Mouse (Mus musculus) lung, embryonic 14.5 days (tissue): ENCODE measurements around the gene Abhd12. TPM values are rescaled to one million over a fixed set of nuclear protein-coding genes. Genes with fewer than 3 reads are reported as not detected.

ENCODE experiments used
- ATAC-seq: fragments of 200-750 bp; cut with Nextera tagmentation; 2 replicates; pipeline ENCODE4 v1.8.0; 2017; ENCODE audit warnings: mild to moderate bottlenecking, moderate TSS enrichment, moderate library complexity; ENCODE audit not compliant: insufficient read depth
- DNase-seq: peaks from one replicate; pipeline ENCODE4 v3.0.0-alpha.2; 2015
- H3K27ac ChIP-seq: fragments of 300-500 bp; sonication (generic); 2 replicates; pipeline ENCODE4 v1.5.1; 2014; ENCODE audit warnings: low read depth, mild to moderate bottlenecking, moderate library complexity
- H3K27me3 ChIP-seq: fragments of 300-500 bp; sonication (generic); 2 replicates; pipeline ENCODE4 v1.6.1; 2014; ENCODE audit warnings: low read length, control low read depth; ENCODE audit not compliant: insufficient read depth
- H3K36me3 ChIP-seq: fragments of 300-500 bp; sonication (generic); 2 replicates; pipeline ENCODE4 v1.6.1; 2014; ENCODE audit warnings: control low read depth; ENCODE audit not compliant: insufficient read depth
- H3K4me1 ChIP-seq: fragments of 300-500 bp; sonication (generic); 2 replicates; pipeline ENCODE4 v1.6.1; 2014; ENCODE audit warnings: antibody characterized with exemption, control low read depth; ENCODE audit not compliant: insufficient read depth
- H3K4me2 ChIP-seq: fragments of 300-500 bp; sonication (generic); 2 replicates; pipeline ENCODE4 v1.6.1; 2014; ENCODE audit warnings: mild to moderate bottlenecking
- H3K4me3 ChIP-seq: fragments of 300-500 bp; sonication (generic); 2 replicates; pipeline ENCODE4 v1.5.1; 2014; ENCODE audit warnings: low read depth, low read length
- H3K9ac ChIP-seq: fragments of 300-500 bp; sonication (generic); 2 replicates; pipeline ENCODE4 v1.6.1; 2014
- H3K9me3 ChIP-seq: fragments of 300-500 bp; sonication (generic); 2 replicates; pipeline ENCODE4 v1.6.1; 2016; ENCODE audit warnings: low read depth, low read length, control low read depth
- CTCF ChIP-seq: IDR thresholded peaks from 2 replicates; pipeline ENCODE4 v1.5.1; 2016; ENCODE audit warnings: antibody characterized with exemption, low read depth
- WGBS: fragments of 180-500 bp; shearing (Covaris S2); extraction: QIAGEN DNeasy Blood & Tissue Kit; methylation state at CpG from one replicate; pipeline ENCODE4 v1.1.7; 2014; 5-methylcytosine and 5-hydroxymethylcytosine counted together
- polyA plus RNA-seq: library from polyadenylated mRNA; unstranded; fragments of >200 nt; fragmentation: Nextera tagmentation; extraction: Ambion mirVana; gene quantifications from 2 replicates; pipeline ENCODE4 v1.2.1, GENCODE M21; 2014

The Abhd12 gene
- polyA plus RNA-seq, 1 experiment from 2014 or later, result 67.2 TPM

DNA sequence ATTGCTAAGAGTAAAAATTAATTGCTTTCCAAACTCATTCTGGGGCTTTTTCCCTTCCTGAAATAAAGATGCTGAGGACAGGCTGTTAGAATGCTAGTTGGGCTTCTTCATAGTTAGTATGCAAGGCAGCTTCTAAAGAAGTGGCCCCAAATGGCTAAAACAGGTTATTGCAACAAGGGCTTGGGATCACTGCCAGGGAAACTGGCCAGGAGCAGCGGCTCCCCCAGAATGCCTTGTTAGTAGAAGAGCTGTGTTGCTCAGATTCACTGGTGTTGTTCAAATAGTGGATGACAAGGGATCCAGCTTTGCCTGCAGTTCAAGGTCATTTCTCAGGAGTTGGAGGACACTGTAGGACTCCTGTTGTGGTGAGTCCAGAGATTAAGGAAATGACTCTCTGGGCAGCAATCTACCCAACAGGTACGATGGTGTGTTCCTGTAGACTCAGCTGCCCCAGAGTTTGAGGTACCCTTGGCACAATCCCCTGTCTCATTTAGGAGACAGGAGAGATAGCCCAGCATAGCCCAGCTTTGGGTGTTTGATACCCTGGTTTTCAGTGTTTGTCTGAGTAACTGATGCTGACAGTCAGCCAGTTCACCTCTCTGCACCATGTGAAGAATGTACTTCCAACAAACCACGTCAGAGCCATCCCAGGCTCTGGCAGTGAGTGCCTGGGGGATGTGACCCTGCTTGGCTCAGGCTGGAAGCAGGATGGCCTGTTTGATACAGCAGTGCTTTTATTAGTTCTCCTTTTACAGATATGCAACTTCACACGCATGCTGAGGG lies 115.6 kb downstream of the Abhd12 start:
- no peaks in the 10 kb centered on the region; the same call in 1 of the 2 replicates for H3K4me1 ChIP-seq
- no peaks in the 10 kb centered on the region for H3K27me3 ChIP-seq
- H3K4me3 ChIP-seq, result no peak overlapping the region
- ATAC-seq (peak; percentile 3; the same call in 1 of the 2 replicates), DNase-seq (peak; percentile 91)
- no peaks in the 10 kb centered on the region for H3K9me3 ChIP-seq
- peaks cover 27% of the 10 kb centered on the region; the same call in 1 of the 2 replicates for H3K36me3 ChIP-seq
- peak; percentile 35 for TF ChIP-seq CTCF
- 52% methylated on average over 4 of the region's 4 CpGs for WGBS
- H3K27ac ChIP-seq, result peak overlapping the region; percentile 42; the same call in 1 of the 2 replicates
- peak overlapping the region; percentile 80 for H3K4me2 ChIP-seq
- no peak overlapping the region for H3K9ac ChIP-seq

- TF ChIP-seq CTCF, result no peak
- H3K9me3 ChIP-seq, result no peaks in the 10 kb centered on the region
- no peaks in the 10 kb centered on the region for H3K27me3 ChIP-seq
- H3K4me3 ChIP-seq, result peak overlapping the region; percentile 68
- under 1% methylated on average over 23 of the region's 23 CpGs for WGBS
- peaks cover 10% of the 10 kb centered on the region; the same call in 1 of the 2 replicates for H3K36me3 ChIP-seq
- peak; percentile 61 for DNase-seq
- H3K4me2 ChIP-seq, result peak overlapping the region; percentile 80
- peak overlapping the region; percentile 69; the same call in 1 of the 2 replicates for H3K27ac ChIP-seq
- ATAC-seq, result peak; percentile 55; the same call in 1 of the 2 replicates
- H3K9ac ChIP-seq, result peak overlapping the region; percentile 65
- no peaks in the 10 kb centered on the region; the same call in 1 of the 2 replicates for H3K4me1 ChIP-seq
Observed at GRCm38 (mm10) chr2:150787234-150787771, 117.2 kb downstream of the Abhd12 start.

GRCm38 (mm10) chr2:150786251-150787180 lies 118.0 kb downstream of the Abhd12 start, which contains the start of gene Pygb:
Pygb (plus strand) TSS chr2:150786735.
- H3K4me1 ChIP-seq, result no peaks in the 10 kb centered on the region; the same call in 1 of the 2 replicates
- H3K27me3 ChIP-seq, result no peaks in the 10 kb centered on the region
- WGBS, result 1% methylated on average over 55 of the region's 58 CpGs
- peak; percentile 96 for ATAC-seq
- peak within 1 kb of the TSS; percentile 69; the same call in 1 of the 2 replicates for H3K27ac ChIP-seq
- peak within 1 kb of the TSS; percentile 80 for H3K4me2 ChIP-seq
- peak; percentile 96 for DNase-seq
- no peaks in the 10 kb centered on the region for H3K9me3 ChIP-seq
- TF ChIP-seq CTCF, result peak; percentile 10; the same call in 1 of the 2 replicates
- peak within 1 kb of the TSS; percentile 68 for H3K4me3 ChIP-seq
- H3K36me3 ChIP-seq, result peaks cover 3% of the 10 kb centered on the region; the same call in 1 of the 2 replicates
- peak within 1 kb of the TSS; percentile 65 for H3K9ac ChIP-seq

DNA sequence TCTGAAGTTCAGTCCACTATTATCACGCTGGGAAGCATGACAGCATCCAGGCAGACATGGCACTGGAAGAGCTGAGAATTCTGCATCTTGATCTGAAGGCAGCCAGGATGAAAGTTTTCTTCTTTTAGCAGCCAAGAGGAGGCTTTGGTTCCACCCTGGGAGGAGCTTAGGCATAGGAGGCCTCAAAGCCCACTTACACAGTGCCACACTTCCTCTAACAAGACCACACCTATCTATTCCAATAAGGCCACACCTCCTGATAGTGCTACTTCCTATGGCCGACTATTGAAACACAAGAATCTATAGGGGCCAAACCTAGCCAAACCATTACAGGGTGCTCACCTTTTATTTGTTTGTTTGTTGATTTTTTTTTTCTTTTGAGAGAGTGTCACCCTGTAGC lies 121.7 kb downstream of the Abhd12 start:
- no peak overlapping the region for H3K4me2 ChIP-seq
- H3K27ac ChIP-seq, result no peak overlapping the region
- WGBS, result 78% methylated on average over 2 of the region's 2 CpGs
- H3K9ac ChIP-seq, result no peak overlapping the region
- H3K4me1 ChIP-seq, result no peaks in the 10 kb centered on the region; the same call in 1 of the 2 replicates
- no peaks in the 10 kb centered on the region for H3K36me3 ChIP-seq
- ATAC-seq, result no peak
- no peaks in the 10 kb centered on the region for H3K9me3 ChIP-seq
- no peak overlapping the region for H3K4me3 ChIP-seq
- no peak for TF ChIP-seq CTCF
- no peaks in the 10 kb centered on the region for H3K27me3 ChIP-seq
- no peak for DNase-seq

Other genes with a start within 250 kb of the Abhd12 start
- gene Acss1, start 236.2 kb downstream of the Abhd12 start, polyA plus RNA-seq, result 5.3 and 5.9 TPM in 2 replicates
- not detected in 2 replicates for gene Vsx1, start 215.4 kb downstream of the Abhd12 start, polyA plus RNA-seq
- 32.7 and 33.7 TPM in 2 replicates for gene Entpd6, start 155.7 kb downstream of the Abhd12 start, polyA plus RNA-seq
- gene Pygb, start 118.0 kb downstream of the Abhd12 start, polyA plus RNA-seq, result 52.6 and 58.3 TPM in 2 replicates
- 55.4 and 58.1 TPM in 2 replicates for gene Gins1, start 659 bp upstream of the Abhd12 start, polyA plus RNA-seq
- 12.6 and 20.3 TPM in 2 replicates for gene Ninl, start 134.6 kb upstream of the Abhd12 start, polyA plus RNA-seq
- 48.5 and 49.9 TPM in 2 replicates for gene Nanp, start 134.7 kb upstream of the Abhd12 start, polyA plus RNA-seq
- not detected in 2 replicates for gene Gm14151, start 187.6 kb upstream of the Abhd12 start, polyA plus RNA-seq
- gene Gm14147, start 193.5 kb upstream of the Abhd12 start, polyA plus RNA-seq, result not detected in 2 replicates